Mouse (Mus musculus) limb, embryonic 14.5 days (tissue): ENCODE results near the gene Gm10273. TPM values are rescaled to one million over a fixed set of nuclear protein-coding genes. Genes with fewer than 3 reads are reported as not detected.

Experiments used
- ATAC-seq: fragments of 200-750 bp; cut with Nextera tagmentation; 2 replicates; pipeline ENCODE4 v1.8.0; 2017; ENCODE audit warnings: low read depth, moderate number of reproducible peaks, moderate TSS enrichment; ENCODE audit not compliant: low FRiP score
- DNase-seq: peaks from one replicate; pipeline ENCODE4 v3.0.0-alpha.2; 2015; ENCODE audit warnings: low spot score
- H3K27ac ChIP-seq: fragments of 300-500 bp; sonication (generic); replicated peaks from 2 replicates; pipeline ENCODE4 v1.5.1; 2014; ENCODE audit warnings: low read depth, mild to moderate bottlenecking, low read length, moderate library complexity, mixed read lengths
- H3K27me3 ChIP-seq: fragments of 300-500 bp; sonication (generic); 2 replicates; pipeline ENCODE4 v1.6.1; 2014; ENCODE audit warnings: low read length, mixed read lengths; ENCODE audit not compliant: control insufficient read depth, insufficient read depth
- H3K36me3 ChIP-seq: fragments of 300-500 bp; sonication (generic); 2 replicates; pipeline ENCODE4 v1.6.1; 2014; ENCODE audit warnings: mild to moderate bottlenecking, low read length, moderate library complexity, mixed read lengths; ENCODE audit not compliant: control insufficient read depth, insufficient read depth
- H3K4me1 ChIP-seq: fragments of 300-500 bp; sonication (generic); 2 replicates; pipeline ENCODE4 v1.6.1; 2014; ENCODE audit warnings: antibody characterized with exemption, low read length, mixed read lengths; ENCODE audit not compliant: control insufficient read depth, insufficient read depth
- H3K4me2 ChIP-seq: fragments of 300-500 bp; sonication (generic); replicated peaks from 2 replicates; pipeline ENCODE4 v1.6.1; 2014; ENCODE audit warnings: low read depth, mild to moderate bottlenecking, low read length, moderate library complexity; ENCODE audit not compliant: severe bottlenecking
- H3K4me3 ChIP-seq: fragments of 300-500 bp; sonication (generic); replicated peaks from 2 replicates; pipeline ENCODE4 v1.5.1; 2014; ENCODE audit warnings: low read length
- H3K9ac ChIP-seq: fragments of 300-500 bp; sonication (generic); 2 replicates; pipeline ENCODE4 v1.6.1; 2014; ENCODE audit warnings: mild to moderate bottlenecking, low read depth, low read length, moderate library complexity; ENCODE audit not compliant: severe bottlenecking
- H3K9me3 ChIP-seq: fragments of 300-500 bp; sonication (generic); 2 replicates; pipeline ENCODE4 v1.6.1; 2016; ENCODE audit warnings: low read length; ENCODE audit not compliant: control insufficient read depth
- POLR2A ChIP-seq: fragments of 200-500 bp; IDR thresholded peaks from 2 replicates; pipeline ENCODE4 v1.8.0; 2012; ENCODE audit warnings: inconsistent platforms, mild to moderate bottlenecking, moderate library complexity, borderline replicate concordance; ENCODE audit not compliant: insufficient read depth, insufficient read length; ENCODE audit errors: extremely low read depth
- WGBS: fragments of 180-500 bp; shearing (Covaris S2); extraction: QIAGEN DNeasy Blood & Tissue Kit; methylation state at CpG from one replicate; pipeline ENCODE4 v1.1.7; 2014; 5-methylcytosine and 5-hydroxymethylcytosine counted together
- polyA plus RNA-seq, 2 experiments: library from polyadenylated mRNA; depleted of rRNA in 1 of 2; stranded (reverse) in 1 of 2; unstranded in 1 of 2; fragments of >200 nt; fragmentation: Nextera tagmentation in 1 of 2; extraction: Ambion mirVana in 1 of 2; gene quantifications; 2 replicates each; pipeline versions ENCODE4 v1.2.1 to v1.2.3; 2012 to 2014

Gene Gm10273
- polyA plus RNA-seq, 2 experiments: 6.5 to 8.2 TPM

DNA sequence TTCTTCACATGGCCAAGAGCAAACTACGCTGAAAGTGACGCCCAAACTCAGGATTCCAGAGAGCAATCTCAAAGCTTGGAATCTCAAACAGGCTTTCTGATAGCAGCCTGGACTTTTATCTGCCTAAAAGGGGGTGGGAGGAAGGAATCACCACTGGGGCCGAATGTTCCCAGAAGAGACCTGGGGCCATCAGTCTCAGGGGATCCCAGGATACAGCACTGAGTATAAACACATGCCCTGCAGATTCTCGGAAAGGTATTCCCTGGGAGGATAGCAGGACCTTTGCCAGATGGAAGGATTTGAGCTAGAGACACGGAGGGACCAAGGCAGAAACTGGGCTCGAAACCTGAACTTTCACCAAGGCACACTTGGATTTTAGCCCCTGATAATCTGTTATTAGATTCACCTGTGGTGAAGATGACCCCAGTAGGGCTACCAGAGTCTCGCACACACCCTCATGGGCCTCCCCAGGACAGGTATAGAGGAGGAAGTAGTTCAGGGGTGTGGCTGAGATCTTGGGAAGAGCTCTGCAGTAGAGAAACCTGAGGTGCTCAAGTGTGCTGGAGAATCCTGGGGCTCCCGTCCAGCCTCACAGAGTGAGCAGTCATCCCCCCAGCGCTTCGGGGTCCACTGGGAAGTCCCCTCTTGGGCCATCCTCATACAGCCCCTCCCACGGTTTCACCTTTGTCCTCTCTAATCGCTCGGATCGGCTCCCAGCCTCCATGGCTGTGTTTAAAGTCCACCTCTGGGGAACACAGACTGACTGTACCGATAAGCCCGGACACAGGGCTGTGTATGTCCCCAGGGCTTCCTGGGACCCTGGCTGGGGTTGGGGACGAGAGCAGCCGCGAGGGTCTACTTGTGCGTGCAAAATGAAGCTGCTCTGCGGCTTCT, 7.7 kb downstream of the Gm10273 start, which contains the start of gene Pla2g12b:
TSS of gene Pla2g12b (plus strand) at position 762 of the 894 bp plus-strand sequence.
- Histone ChIP-seq H3K4me1 (no peaks in the 10 kb centered on the region), H3K27ac (no peak within 1 kb of the TSS), H3K9ac (no peak within 1 kb of the TSS), H3K4me3 (no peak within 1 kb of the TSS), H3K36me3 (no peaks in the 10 kb centered on the region), H3K27me3 (no peaks in the 10 kb centered on the region), H3K4me2 (no peak within 1 kb of the TSS), H3K9me3 (no peaks in the 10 kb centered on the region)
- 72% methylated on average over 21 of the region's 21 CpGs for WGBS
- ATAC-seq (no peak), DNase-seq (no peak)
- TF ChIP-seq POLR2A: no peak

DNA sequence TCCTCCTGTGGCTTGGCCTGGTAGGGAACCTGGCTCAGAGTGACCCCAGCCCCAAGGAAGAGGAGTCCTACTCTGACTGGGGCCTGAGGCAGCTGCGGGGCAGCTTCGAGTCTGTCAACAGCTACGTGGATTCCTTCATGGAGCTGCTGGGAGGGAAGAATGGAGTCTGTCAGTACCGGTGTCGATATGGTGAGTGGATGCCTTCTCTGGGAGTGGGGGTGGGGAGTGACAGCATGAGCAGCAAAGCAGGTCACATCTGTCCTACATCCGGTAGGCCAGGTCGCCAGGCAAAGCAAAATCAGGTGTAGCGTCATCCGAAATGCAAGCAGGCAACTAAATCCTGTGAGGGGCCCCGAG, 8.3 kb downstream of the Gm10273 start:
- H3K9me3 ChIP-seq: no peaks in the 10 kb centered on the region
- 70% methylated on average over 10 of the region's 10 CpGs for WGBS
- H3K9ac ChIP-seq: no peak overlapping the region
- no peaks in the 10 kb centered on the region for H3K36me3 ChIP-seq
- no peak for TF ChIP-seq POLR2A
- DNase-seq: no peak
- H3K27me3 ChIP-seq: no peaks in the 10 kb centered on the region
- no peaks in the 10 kb centered on the region for H3K4me1 ChIP-seq
- ATAC-seq: no peak
- no peak overlapping the region for H3K4me2 ChIP-seq
- no peak overlapping the region for H3K4me3 ChIP-seq
- H3K27ac ChIP-seq: no peak overlapping the region

DNA sequence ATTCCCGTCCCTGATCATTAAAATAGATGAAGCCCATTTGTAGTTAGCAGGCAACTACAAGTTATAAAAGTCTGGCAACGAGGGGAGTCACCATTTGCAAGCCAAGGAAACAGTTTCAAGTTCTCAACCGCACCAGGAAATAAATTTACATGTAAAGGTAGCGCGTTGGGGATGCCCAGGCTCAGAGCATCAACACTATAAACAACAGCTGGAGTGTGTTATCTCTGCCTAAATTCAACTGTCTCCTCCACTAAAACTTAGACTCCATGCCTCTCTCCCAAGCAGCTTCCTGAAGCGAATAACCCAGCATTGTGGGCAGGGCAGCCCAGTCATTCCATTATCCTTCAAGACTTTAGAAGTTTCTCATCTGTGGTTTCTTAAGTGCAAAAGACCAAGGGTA, 13.1 kb downstream of the Gm10273 start:
- H3K27me3 ChIP-seq: no peaks in the 10 kb centered on the region
- no peak overlapping the region for H3K9ac ChIP-seq
- H3K27ac ChIP-seq: no peak overlapping the region
- H3K36me3 ChIP-seq: no peaks in the 10 kb centered on the region
- ATAC-seq (no peak), DNase-seq (no peak)
- 20% methylated on average over 6 of the region's 6 CpGs for WGBS
- no peaks in the 10 kb centered on the region for H3K4me1 ChIP-seq
- no peak overlapping the region for H3K4me3 ChIP-seq
- no peak overlapping the region for H3K4me2 ChIP-seq
- H3K9me3 ChIP-seq: no peaks in the 10 kb centered on the region
- no peak for TF ChIP-seq POLR2A

DNA sequence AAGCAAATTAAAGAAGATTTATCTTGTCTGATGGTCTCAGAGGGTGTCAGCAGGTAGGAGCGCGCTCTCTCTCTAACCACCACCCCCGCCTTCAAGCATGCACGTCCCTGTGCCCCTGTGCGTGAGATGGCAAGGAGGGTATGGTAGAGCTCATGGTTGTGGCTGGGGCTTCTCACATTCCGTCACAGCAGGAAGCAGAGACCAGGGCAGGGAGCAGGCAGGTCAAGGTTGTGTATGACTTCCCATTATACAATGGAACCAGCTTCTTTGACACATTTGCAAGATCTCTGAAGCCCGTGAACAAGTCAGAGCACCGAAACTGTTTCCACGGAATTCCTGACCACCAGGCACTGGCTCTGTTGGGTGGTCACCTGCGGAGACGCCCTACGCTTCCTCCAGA, 14.8 kb downstream of the Gm10273 start:
- Histone ChIP-seq H3K36me3 (no peaks in the 10 kb centered on the region), H3K4me1 (no peaks in the 10 kb centered on the region), H3K27ac (no peak overlapping the region), H3K27me3 (no peaks in the 10 kb centered on the region), H3K4me2 (no peak overlapping the region), H3K9ac (no peak overlapping the region), H3K4me3 (no peak overlapping the region), H3K9me3 (no peaks in the 10 kb centered on the region)
- WGBS: 76% methylated on average over 12 of the region's 12 CpGs
- no peak for DNase-seq
- ATAC-seq: no peak
- TF ChIP-seq POLR2A: no peak

DNA sequence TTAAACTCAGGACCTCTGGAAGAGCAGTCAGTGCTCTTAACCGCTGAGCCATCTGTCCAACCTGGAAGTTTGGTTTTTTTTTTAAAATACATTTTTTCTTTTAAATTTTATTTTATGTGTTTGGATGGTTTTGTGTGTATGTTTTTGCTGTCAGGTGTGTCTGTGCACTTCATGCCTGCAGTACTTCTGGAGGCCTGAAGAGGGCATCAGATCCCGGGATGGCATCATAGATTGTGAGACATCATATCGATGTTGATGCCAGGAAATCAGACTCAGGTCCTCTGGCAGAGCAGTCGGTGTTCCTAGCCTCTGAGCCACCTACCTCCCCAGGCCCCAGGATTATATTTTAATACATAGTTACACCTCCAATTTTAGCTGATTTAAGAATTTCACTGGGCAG, 18.3 kb downstream of the Gm10273 start:
- Histone ChIP-seq H3K4me1 (no peaks in the 10 kb centered on the region), H3K4me3 (no peak overlapping the region), H3K9me3 (no peaks in the 10 kb centered on the region), H3K9ac (no peak overlapping the region), H3K27me3 (no peaks in the 10 kb centered on the region), H3K36me3 (no peaks in the 10 kb centered on the region), H3K27ac (no peak overlapping the region), H3K4me2 (no peak overlapping the region)
- 94% methylated on average over 4 of the region's 4 CpGs for WGBS
- no peak for ATAC-seq
- no peak for DNase-seq
- no peak for TF ChIP-seq POLR2A
